Mouse (Mus musculus) kidney, postnatal 0 days (tissue): ENCODE measurements around the gene Polr2l. TPM values are rescaled to one million over a fixed set of nuclear protein-coding genes. Genes with fewer than 3 reads are reported as not detected.
A peak's percentile ranks its signal among the peaks of the same experiment; 100 is the strongest.

ENCODE experiments used
- ATAC-seq: fragments of 200-750 bp; cut with Nextera tagmentation; replicated peaks from 2 replicates; pipeline ENCODE4 v1.8.0; 2017; ENCODE audit warnings: low read depth, moderate number of reproducible peaks, moderate TSS enrichment, moderate library complexity; ENCODE audit not compliant: low FRiP score
- DNase-seq: peaks from one replicate; pipeline ENCODE4 v3.0.0-alpha.2; 2016; ENCODE audit warnings: low spot score
- H3K27ac ChIP-seq: fragments of 300-500 bp; sonication (generic); 2 replicates; pipeline ENCODE4 v1.5.1; 2014; ENCODE audit warnings: mild to moderate bottlenecking
- H3K27me3 ChIP-seq: fragments of 300-500 bp; sonication (generic); 2 replicates; pipeline ENCODE4 v1.6.1; 2014; ENCODE audit warnings: low read length, mixed read lengths; ENCODE audit not compliant: insufficient read depth
- H3K36me3 ChIP-seq: fragments of 300-500 bp; sonication (generic); 2 replicates; pipeline ENCODE4 v1.6.1; 2014; ENCODE audit warnings: low read length, mixed read lengths; ENCODE audit not compliant: insufficient read depth
- H3K4me1 ChIP-seq: fragments of 300-500 bp; sonication (generic); replicated peaks from 2 replicates; pipeline ENCODE4 v1.6.1; 2014; ENCODE audit warnings: antibody characterized with exemption, low read length, mixed read lengths; ENCODE audit not compliant: insufficient read depth
- H3K4me2 ChIP-seq: fragments of 300-500 bp; sonication (generic); 2 replicates; pipeline ENCODE4 v1.6.1; 2014; ENCODE audit warnings: mild to moderate bottlenecking, low read length, moderate library complexity, mixed read lengths
- H3K4me3 ChIP-seq: fragments of 300-500 bp; sonication (generic); replicated peaks from 2 replicates; pipeline ENCODE4 v1.5.1; 2014; ENCODE audit warnings: low read depth, low read length
- H3K9ac ChIP-seq: fragments of 300-500 bp; sonication (generic); 2 replicates; pipeline ENCODE4 v1.6.1; 2014; ENCODE audit warnings: low read depth, low read length
- H3K9me3 ChIP-seq: fragments of 300-500 bp; sonication (generic); replicated peaks from 2 replicates; pipeline ENCODE4 v1.6.1; 2016; ENCODE audit warnings: low read length, inconsistent platforms, mixed read lengths
- CTCF ChIP-seq: IDR thresholded peaks from 2 replicates; pipeline ENCODE4 v1.5.1; 2016; ENCODE audit warnings: antibody characterized with exemption, low read depth, mild to moderate bottlenecking, moderate library complexity
- WGBS: fragments of 180-500 bp; shearing (Covaris S2); extraction: QIAGEN DNeasy Blood & Tissue Kit; methylation state at CpG from one replicate; pipeline ENCODE4 v1.1.7; 2014; 5-methylcytosine and 5-hydroxymethylcytosine counted together
- polyA plus RNA-seq: library from polyadenylated mRNA; unstranded; fragments of >200 nt; fragmentation: Nextera tagmentation; extraction: Ambion mirVana; gene quantifications from 2 replicates; pipeline ENCODE4 v1.2.1, GENCODE M21; 2015

The Polr2l gene
- polyA plus RNA-seq, 1 experiment from 2014 or later: 72.2 TPM

- DNase-seq (no peak), ATAC-seq (no peak)
- WGBS: 94% methylated on average over 9 of the region's 9 CpGs
- no peak overlapping the region for H3K9ac ChIP-seq
- no peak overlapping the region for H3K4me2 ChIP-seq
- no peak overlapping the region for H3K4me3 ChIP-seq
- no peaks in the 10 kb centered on the region for H3K27me3 ChIP-seq
- no peak overlapping the region for H3K27ac ChIP-seq
- no peaks in the 10 kb centered on the region for H3K9me3 ChIP-seq
- H3K4me1 ChIP-seq: peaks cover 13% of the 10 kb centered on the region
- TF ChIP-seq CTCF: no peak
- peaks cover 23% of the 10 kb centered on the region; the same call in 1 of the 2 replicates for H3K36me3 ChIP-seq
Observed at GRCm38 (mm10) chr7:141430585-141431240, 44.2 kb downstream of the Polr2l start.

- Histone ChIP-seq H3K27ac (no peak overlapping the region), H3K36me3 (peaks cover 23% of the 10 kb centered on the region; the same call in 1 of the 2 replicates), H3K4me1 (peaks cover 9% of the 10 kb centered on the region), H3K9me3 (no peaks in the 10 kb centered on the region), H3K27me3 (no peaks in the 10 kb centered on the region), H3K4me3 (no peak overlapping the region), H3K4me2 (no peak overlapping the region), H3K9ac (no peak overlapping the region)
- ATAC-seq (no peak), DNase-seq (no peak)
- 63% methylated on average over 9 of the region's 9 CpGs for WGBS
- TF ChIP-seq CTCF: no peak
Observed at GRCm38 (mm10) chr7:141429840-141430584, 44.9 kb downstream of the Polr2l start.

- H3K4me2 ChIP-seq: 0 out of 2 replicates have a peak within 1 kb of the TSS, but pooled peaks have one; percentile 23
- DNase-seq (peak; percentile 61), ATAC-seq (peak; percentile 54)
- no peak within 1 kb of the TSS for H3K27ac ChIP-seq
- no peak within 1 kb of the TSS for H3K9ac ChIP-seq
- H3K4me3 ChIP-seq: no peak within 1 kb of the TSS
- peaks cover 3% of the 10 kb centered on the region; the same call in 1 of the 2 replicates for H3K4me1 ChIP-seq
- no peaks in the 10 kb centered on the region for H3K27me3 ChIP-seq
- TF ChIP-seq CTCF: no peak
- WGBS: 5% methylated on average over 19 of the region's 19 CpGs
- no peaks in the 10 kb centered on the region for H3K9me3 ChIP-seq
- peaks cover 23% of the 10 kb centered on the region; the same call in 1 of the 2 replicates for H3K36me3 ChIP-seq
Observed at GRCm38 (mm10) chr7:141429310-141429709, 45.6 kb downstream of the Polr2l start, which contains the start of gene Cend1. Gene Cend1 (minus strand): TSS chr7:141429491.

- no peak for DNase-seq
- no peaks in the 10 kb centered on the region for H3K9me3 ChIP-seq
- H3K4me3 ChIP-seq: no peak overlapping the region
Observed at GRCm38 (mm10) chr7:141428701-141429100, 46.2 kb downstream of the Polr2l start.

GRCm38 (mm10) chr7:141426948-141427730 is 47.8 kb downstream of the Polr2l start:
- H3K27me3 ChIP-seq: no peaks in the 10 kb centered on the region
- WGBS: 83% methylated on average over 12 of the region's 12 CpGs
- H3K4me3 ChIP-seq: no peak overlapping the region
- H3K9ac ChIP-seq: no peak overlapping the region
- no peaks in the 10 kb centered on the region for H3K9me3 ChIP-seq
- H3K27ac ChIP-seq: no peak overlapping the region
- H3K36me3 ChIP-seq: peaks cover 16% of the 10 kb centered on the region; the same call in 1 of the 2 replicates
- no peak overlapping the region for H3K4me2 ChIP-seq
- ATAC-seq (no peak), DNase-seq (no peak)
- H3K4me1 ChIP-seq: no peaks in the 10 kb centered on the region
- TF ChIP-seq CTCF: no peak

More at GRCm38 (mm10) chr7:141428701-141429100, 46.2 kb downstream of the Polr2l start:
- no peak for ATAC-seq
- H3K27ac ChIP-seq: no peak overlapping the region
- TF ChIP-seq CTCF: no peak
- 0 out of 2 replicates have a peak overlapping the region, but pooled peaks have one; percentile 23 for H3K4me2 ChIP-seq
- H3K27me3 ChIP-seq: no peaks in the 10 kb centered on the region
- no peaks in the 10 kb centered on the region for H3K4me1 ChIP-seq
- WGBS: 52% methylated on average over 5 of the region's 5 CpGs
- no peak overlapping the region for H3K9ac ChIP-seq
- peaks cover 23% of the 10 kb centered on the region; the same call in 1 of the 2 replicates for H3K36me3 ChIP-seq

- Histone ChIP-seq H3K4me3 (no peak overlapping the region), H3K27me3 (no peaks in the 10 kb centered on the region), H3K4me2 (no peak overlapping the region), H3K4me1 (no peaks in the 10 kb centered on the region), H3K27ac (no peak overlapping the region), H3K9me3 (no peaks in the 10 kb centered on the region), H3K36me3 (no peaks in the 10 kb centered on the region), H3K9ac (no peak overlapping the region)
- no peak for ATAC-seq
- no peak for DNase-seq
- WGBS: 56% methylated on average over 4 of the region's 4 CpGs
- TF ChIP-seq CTCF: no peak
Observed at GRCm38 (mm10) chr7:141423811-141424210, 51.1 kb downstream of the Polr2l start.

Other genes with a start within 250 kb of the Polr2l start
- 37.2 and 39.8 TPM in 2 replicates for gene Phrf1, start 246.3 kb downstream of the Polr2l start, polyA plus RNA-seq
- 14.5 and 21.1 TPM in 2 replicates for gene Irf7, start 208.7 kb downstream of the Polr2l start, polyA plus RNA-seq
- 40.1 and 41.2 TPM in 2 replicates for gene Cdhr5, start 198.3 kb downstream of the Polr2l start, polyA plus RNA-seq
- 35.1 and 37.9 TPM in 2 replicates for gene Sct, start 196.0 kb downstream of the Polr2l start, polyA plus RNA-seq
- gene Drd4, start 183.1 kb downstream of the Polr2l start, polyA plus RNA-seq: 1.8 and 2.2 TPM in 2 replicates
- 64.1 and 64.2 TPM in 2 replicates for gene Deaf1, start 147.4 kb downstream of the Polr2l start, polyA plus RNA-seq
- 40.5 and 45.3 TPM in 2 replicates for gene Tmem80, start 147.4 kb downstream of the Polr2l start, polyA plus RNA-seq
- 76.5 and 77.1 TPM in 2 replicates for gene Eps8l2, start 136.3 kb downstream of the Polr2l start, polyA plus RNA-seq
- 420 and 440 TPM in 2 replicates for gene Taldo1, start 82.9 kb downstream of the Polr2l start, polyA plus RNA-seq
- 50.0 and 52.0 TPM in 2 replicates for gene Gatd1, start 61.0 kb downstream of the Polr2l start, polyA plus RNA-seq
- gene Cend1, start 45.6 kb downstream of the Polr2l start, polyA plus RNA-seq: 2.2 and 2.3 TPM in 2 replicates
- 15.8 and 17.3 TPM in 2 replicates for gene Slc25a22, start 37.2 kb downstream of the Polr2l start, polyA plus RNA-seq
- gene Pidd1, start 31.1 kb downstream of the Polr2l start, polyA plus RNA-seq: 3.6 and 5.1 TPM in 2 replicates
- gene Rplp2, start 27.8 kb downstream of the Polr2l start, polyA plus RNA-seq: 1,479 and 1,595 TPM in 2 replicates
- gene Pnpla2, start 19.9 kb downstream of the Polr2l start, polyA plus RNA-seq: 68.0 and 72.9 TPM in 2 replicates
- gene Cracr2b, start 14.0 kb downstream of the Polr2l start, polyA plus RNA-seq: 16.1 and 20.5 TPM in 2 replicates
- 36.1 and 37.2 TPM in 2 replicates for gene Cd151, start 7.7 kb downstream of the Polr2l start, polyA plus RNA-seq
- 109 and 115 TPM in 2 replicates for gene Tspan4, start 108 bp upstream of the Polr2l start, polyA plus RNA-seq
- gene Chid1, start 64.7 kb upstream of the Polr2l start, polyA plus RNA-seq: 30.0 and 33.7 TPM in 2 replicates
- 56.0 and 64.8 TPM in 2 replicates for gene Ap2a2, start 87.0 kb upstream of the Polr2l start, polyA plus RNA-seq
- gene Muc6, start 180.2 kb upstream of the Polr2l start, polyA plus RNA-seq: 0.05 and 0.09 TPM in 2 replicates
- gene Muc2, start 215.2 kb upstream of the Polr2l start, polyA plus RNA-seq: 0.08 and 0.14 TPM in 2 replicates